Mouse (Mus musculus) limb, embryonic 13.5 days (tissue): Measurements from ENCODE around the gene Upk1a. TPM values are rescaled to one million over a fixed set of nuclear protein-coding genes. Genes with fewer than 3 reads are reported as not detected.

ENCODE experiments used
- ATAC-seq: fragments of 200-750 bp; cut with Nextera tagmentation; 2 replicates; pipeline ENCODE4 v1.8.0; 2017; ENCODE audit warnings: low read depth, moderate number of reproducible peaks, moderate TSS enrichment; ENCODE audit not compliant: low FRiP score
- H3K27ac ChIP-seq: fragments of 300-500 bp; sonication (generic); 2 replicates; pipeline ENCODE4 v1.5.1; 2015; ENCODE audit warnings: inconsistent platforms, mild to moderate bottlenecking, moderate library complexity
- H3K27me3 ChIP-seq: fragments of 300-500 bp; sonication (generic); 2 replicates; pipeline ENCODE4 v1.6.1; 2015; ENCODE audit warnings: mild to moderate bottlenecking, inconsistent platforms
- H3K36me3 ChIP-seq: fragments of 300-500 bp; sonication (generic); 2 replicates; pipeline ENCODE4 v1.6.1; 2015; ENCODE audit warnings: inconsistent platforms, mild to moderate bottlenecking, moderate library complexity
- H3K4me1 ChIP-seq: fragments of 300-500 bp; sonication (generic); 2 replicates; pipeline ENCODE4 v1.6.1; 2015; ENCODE audit warnings: inconsistent platforms
- H3K4me2 ChIP-seq: fragments of 300-500 bp; sonication (generic); replicated peaks from 2 replicates; pipeline ENCODE4 v1.6.1; 2015; ENCODE audit warnings: inconsistent platforms, mild to moderate bottlenecking, moderate library complexity
- H3K4me3 ChIP-seq: fragments of 300-500 bp; sonication (generic); 2 replicates; pipeline ENCODE4 v1.5.1; 2015; ENCODE audit warnings: moderate library complexity, mild to moderate bottlenecking, inconsistent platforms
- H3K9ac ChIP-seq: fragments of 300-500 bp; sonication (generic); 2 replicates; pipeline ENCODE4 v1.6.1; 2015; ENCODE audit warnings: mild to moderate bottlenecking, inconsistent platforms
- H3K9me3 ChIP-seq: fragments of 300-500 bp; sonication (generic); 2 replicates; pipeline ENCODE4 v1.6.1; 2016; ENCODE audit warnings: inconsistent platforms
- WGBS: fragments of 180-500 bp; shearing (Covaris S2); methylation state at CpG from one replicate; pipeline ENCODE4 v1.1.7; 2015; 5-methylcytosine and 5-hydroxymethylcytosine counted together
- polyA plus RNA-seq: library from polyadenylated mRNA; unstranded; fragments of >200 nt; fragmentation: Nextera tagmentation; extraction: Ambion mirVana; gene quantifications from 2 replicates; pipeline ENCODE4 v1.2.1, GENCODE M21; 2015

Upk1a gene
- polyA plus RNA-seq, 1 experiment from 2014 or later: 1.7 TPM

- no peaks in the 10 kb centered on the region; the same call in 1 of the 2 replicates for H3K9me3 ChIP-seq
- H3K9ac ChIP-seq: no peak overlapping the region
- no peak for ATAC-seq
- WGBS: 96% methylated on average over 9 of the region's 9 CpGs
- H3K27me3 ChIP-seq: no peaks in the 10 kb centered on the region
- H3K4me2 ChIP-seq: no peak overlapping the region
- H3K4me1 ChIP-seq: no peaks in the 10 kb centered on the region
- no peak overlapping the region for H3K27ac ChIP-seq
- H3K36me3 ChIP-seq: peaks cover 76% of the 10 kb centered on the region
- H3K4me3 ChIP-seq: no peak overlapping the region
Measured at GRCm38 (mm10) chr7:30618658-30619057, 6.0 kb upstream of the Upk1a start.

- Histone ChIP-seq H3K36me3 (peaks cover 52% of the 10 kb centered on the region), H3K4me3 (no peak overlapping the region), H3K4me2 (no peak overlapping the region), H3K4me1 (no peaks in the 10 kb centered on the region), H3K9me3 (no peaks in the 10 kb centered on the region; the same call in 1 of the 2 replicates), H3K27ac (no peak overlapping the region), H3K9ac (no peak overlapping the region), H3K27me3 (no peaks in the 10 kb centered on the region)
- WGBS: 58% methylated on average over 5 of the region's 5 CpGs
- no peak for ATAC-seq
Measured at GRCm38 (mm10) chr7:30615049-30615760, 2.6 kb upstream of the Upk1a start.

- Histone ChIP-seq H3K36me3 (peaks cover 45% of the 10 kb centered on the region), H3K9ac (no peak overlapping the region), H3K9me3 (no peaks in the 10 kb centered on the region; the same call in 1 of the 2 replicates), H3K4me1 (no peaks in the 10 kb centered on the region), H3K27ac (no peak overlapping the region), H3K4me3 (no peak overlapping the region), H3K4me2 (no peak overlapping the region), H3K27me3 (no peaks in the 10 kb centered on the region)
- WGBS: 84% methylated on average over 2 of the region's 2 CpGs
- no peak for ATAC-seq
Measured at GRCm38 (mm10) chr7:30614454-30614853, 1.8 kb upstream of the Upk1a start.

GRCm38 (mm10) chr7:30613529-30614112 is 974 bp upstream of the Upk1a start:
- ATAC-seq: no peak
- no peak overlapping the region for H3K9ac ChIP-seq

GRCm38 (mm10) chr7:30610043-30610442 is 2.6 kb downstream of the Upk1a start:
- ATAC-seq: no peak
- Histone ChIP-seq H3K27me3 (no peaks in the 10 kb centered on the region), H3K4me1 (no peaks in the 10 kb centered on the region), H3K4me3 (no peak overlapping the region), H3K4me2 (no peak overlapping the region), H3K9me3 (no peaks in the 10 kb centered on the region; the same call in 1 of the 2 replicates), H3K36me3 (0 out of 2 replicates have a peak, but pooled peaks cover 1% of the 10 kb centered on the region), H3K9ac (no peak overlapping the region), H3K27ac (no peak overlapping the region)
- 63% methylated on average over 7 of the region's 7 CpGs for WGBS

More at GRCm38 (mm10) chr7:30613529-30614112, 974 bp upstream of the Upk1a start:
- no peaks in the 10 kb centered on the region for H3K4me1 ChIP-seq
- H3K9me3 ChIP-seq: no peaks in the 10 kb centered on the region; the same call in 1 of the 2 replicates
- H3K27me3 ChIP-seq: no peaks in the 10 kb centered on the region
- H3K27ac ChIP-seq: no peak overlapping the region
- no peak overlapping the region for H3K4me3 ChIP-seq
- H3K36me3 ChIP-seq: peaks cover 37% of the 10 kb centered on the region
- WGBS: 23% methylated on average over 14 of the region's 14 CpGs
- no peak overlapping the region for H3K4me2 ChIP-seq

GRCm38 (mm10) chr7:30608476-30608875 is 4.2 kb downstream of the Upk1a start:
- Histone ChIP-seq H3K4me1 (no peaks in the 10 kb centered on the region), H3K4me2 (no peak overlapping the region), H3K4me3 (no peak overlapping the region), H3K27ac (no peak overlapping the region), H3K9ac (no peak overlapping the region), H3K9me3 (no peaks in the 10 kb centered on the region), H3K36me3 (no peaks in the 10 kb centered on the region), H3K27me3 (no peaks in the 10 kb centered on the region)
- ATAC-seq: no peak
- 47% methylated on average over 16 of the region's 16 CpGs for WGBS

GRCm38 (mm10) chr7:30607706-30608309 is 4.8 kb downstream of the Upk1a start:
- Histone ChIP-seq H3K27me3 (no peaks in the 10 kb centered on the region), H3K4me1 (no peaks in the 10 kb centered on the region), H3K9ac (no peak overlapping the region), H3K4me3 (no peak overlapping the region), H3K27ac (no peak overlapping the region), H3K36me3 (no peaks in the 10 kb centered on the region), H3K4me2 (no peak overlapping the region), H3K9me3 (no peaks in the 10 kb centered on the region)
- ATAC-seq: no peak
- WGBS: 23% methylated on average over 8 of the region's 8 CpGs

- H3K4me1 ChIP-seq: no peaks in the 10 kb centered on the region
- H3K9ac ChIP-seq: 0 out of 2 replicates have a peak overlapping the region, but pooled peaks have one; percentile 19
- H3K36me3 ChIP-seq: no peaks in the 10 kb centered on the region
Measured at GRCm38 (mm10) chr7:30604944-30605343, 7.7 kb downstream of the Upk1a start.

GRCm38 (mm10) chr7:30604424-30604823 is 8.2 kb downstream of the Upk1a start:
- Histone ChIP-seq H3K4me1 (no peaks in the 10 kb centered on the region), H3K4me3 (no peak overlapping the region), H3K9ac (0 out of 2 replicates have a peak overlapping the region, but pooled peaks have one; percentile 19), H3K27ac (no peak overlapping the region), H3K36me3 (no peaks in the 10 kb centered on the region), H3K27me3 (no peaks in the 10 kb centered on the region), H3K4me2 (no peak overlapping the region), H3K9me3 (no peaks in the 10 kb centered on the region)
- ATAC-seq: no peak
- WGBS: 51% methylated on average over 8 of the region's 8 CpGs

More at GRCm38 (mm10) chr7:30604944-30605343, 7.7 kb downstream of the Upk1a start:
- Histone ChIP-seq H3K27ac (no peak overlapping the region), H3K27me3 (no peaks in the 10 kb centered on the region), H3K4me2 (no peak overlapping the region), H3K4me3 (no peak overlapping the region), H3K9me3 (no peaks in the 10 kb centered on the region)
- 85% methylated on average over 8 of the region's 8 CpGs for WGBS
- no peak for ATAC-seq

GRCm38 (mm10) chr7:30602583-30602982 is 10.1 kb downstream of the Upk1a start:
- H3K4me1 ChIP-seq: no peaks in the 10 kb centered on the region
- WGBS: 31% methylated on average over 3 of the region's 3 CpGs
- H3K27ac ChIP-seq: no peak overlapping the region

GRCm38 (mm10) chr7:30600651-30601050 is 12.0 kb downstream of the Upk1a start:
- no peak overlapping the region for H3K4me2 ChIP-seq
- H3K36me3 ChIP-seq: no peaks in the 10 kb centered on the region
- WGBS: 70% methylated on average over 7 of the region's 7 CpGs
- H3K9ac ChIP-seq: no peak overlapping the region
- H3K4me1 ChIP-seq: no peaks in the 10 kb centered on the region
- no peaks in the 10 kb centered on the region for H3K9me3 ChIP-seq
- no peak overlapping the region for H3K4me3 ChIP-seq
- no peaks in the 10 kb centered on the region for H3K27me3 ChIP-seq
- H3K27ac ChIP-seq: no peak overlapping the region
- no peak for ATAC-seq

More at GRCm38 (mm10) chr7:30602583-30602982, 10.1 kb downstream of the Upk1a start:
- Histone ChIP-seq H3K4me2 (no peak overlapping the region), H3K4me3 (no peak overlapping the region), H3K9ac (no peak overlapping the region), H3K27me3 (no peaks in the 10 kb centered on the region), H3K36me3 (no peaks in the 10 kb centered on the region), H3K9me3 (no peaks in the 10 kb centered on the region)
- ATAC-seq: no peak

- H3K9me3 ChIP-seq: no peaks in the 10 kb centered on the region
- H3K27ac ChIP-seq: no peak overlapping the region
- H3K4me1 ChIP-seq: no peaks in the 10 kb centered on the region
- H3K4me2 ChIP-seq: no peak overlapping the region
- H3K36me3 ChIP-seq: no peaks in the 10 kb centered on the region
- H3K9ac ChIP-seq: no peak overlapping the region
- H3K4me3 ChIP-seq: no peak overlapping the region
- 2% methylated on average over 16 of the region's 16 CpGs for WGBS
- ATAC-seq: peak; percentile 91
- H3K27me3 ChIP-seq: 0 out of 2 replicates have a peak, but pooled peaks cover under 1% of the 10 kb centered on the region
Measured at GRCm38 (mm10) chr7:30599933-30600353, 12.7 kb downstream of the Upk1a start.
